Mouse (Mus musculus) stomach, postnatal 0 days (tissue): ENCODE results near the gene Slc24a3. TPM values are rescaled to one million over a fixed set of nuclear protein-coding genes. Genes with fewer than 3 reads are reported as not detected.

ENCODE experiments used
- ATAC-seq: fragments of 200-750 bp; cut with Nextera tagmentation; 2 replicates; pipeline ENCODE4 v1.8.0; 2017; ENCODE audit not compliant: low FRiP score, low TSS enrichment
- DNase-seq: peaks from one replicate; pipeline ENCODE4 v3.0.0-alpha.2; 2016; ENCODE audit warnings: low spot score
- H3K27ac ChIP-seq: fragments of 300-500 bp; sonication (generic); replicated peaks from 2 replicates; pipeline ENCODE4 v1.5.1; 2014; ENCODE audit warnings: mild to moderate bottlenecking, control low read depth
- H3K27me3 ChIP-seq: fragments of 300-500 bp; sonication (generic); 2 replicates; pipeline ENCODE4 v1.6.1; 2014; ENCODE audit warnings: low read length; ENCODE audit not compliant: control insufficient read depth, insufficient read depth
- H3K36me3 ChIP-seq: fragments of 300-500 bp; sonication (generic); 2 replicates; pipeline ENCODE4 v1.6.1; 2014; ENCODE audit warnings: low read length, mixed read lengths; ENCODE audit not compliant: control insufficient read depth, insufficient read depth
- H3K4me1 ChIP-seq: fragments of 300-500 bp; sonication (generic); replicated peaks from 2 replicates; pipeline ENCODE4 v1.6.1; 2014; ENCODE audit warnings: antibody characterized with exemption; ENCODE audit not compliant: control insufficient read depth, insufficient read depth
- H3K4me2 ChIP-seq: fragments of 300-500 bp; sonication (generic); replicated peaks from 2 replicates; pipeline ENCODE4 v1.6.1; 2014; ENCODE audit warnings: low read depth, mild to moderate bottlenecking, control low read depth, moderate library complexity
- H3K4me3 ChIP-seq: fragments of 300-500 bp; sonication (generic); 2 replicates; pipeline ENCODE4 v1.5.1; 2014; ENCODE audit warnings: low read depth, low read length, control low read depth
- H3K9ac ChIP-seq: fragments of 300-500 bp; sonication (generic); 2 replicates; pipeline ENCODE4 v1.6.1; 2014; ENCODE audit warnings: mild to moderate bottlenecking, low read length, control low read depth, mixed read lengths
- H3K9me3 ChIP-seq: fragments of 300-500 bp; sonication (generic); 2 replicates; pipeline ENCODE4 v1.6.1; 2016; ENCODE audit warnings: low read length; ENCODE audit not compliant: control insufficient read depth
- CTCF ChIP-seq: IDR thresholded peaks from 2 replicates; pipeline ENCODE4 v1.5.1; 2016; ENCODE audit warnings: antibody characterized with exemption, low read depth, mild to moderate bottlenecking, moderate library complexity
- EP300 ChIP-seq: optimal IDR thresholded peaks from 2 replicates; pipeline ENCODE3; 2016; ENCODE audit warnings: antibody characterized with exemption
- WGBS: fragments of 180-500 bp; shearing (Covaris S2); extraction: QIAGEN DNeasy Blood & Tissue Kit; methylation state at CpG from one replicate; pipeline ENCODE4 v1.1.7; 2014; 5-methylcytosine and 5-hydroxymethylcytosine counted together
- polyA plus RNA-seq: library from polyadenylated mRNA; unstranded; fragments of >200 nt; fragmentation: Nextera tagmentation; extraction: Ambion mirVana; gene quantifications from 2 replicates; pipeline ENCODE4 v1.2.1, GENCODE M21; 2015

Gene Slc24a3
- polyA plus RNA-seq, 1 experiment from 2014 or later = 5.7 TPM

DNA sequence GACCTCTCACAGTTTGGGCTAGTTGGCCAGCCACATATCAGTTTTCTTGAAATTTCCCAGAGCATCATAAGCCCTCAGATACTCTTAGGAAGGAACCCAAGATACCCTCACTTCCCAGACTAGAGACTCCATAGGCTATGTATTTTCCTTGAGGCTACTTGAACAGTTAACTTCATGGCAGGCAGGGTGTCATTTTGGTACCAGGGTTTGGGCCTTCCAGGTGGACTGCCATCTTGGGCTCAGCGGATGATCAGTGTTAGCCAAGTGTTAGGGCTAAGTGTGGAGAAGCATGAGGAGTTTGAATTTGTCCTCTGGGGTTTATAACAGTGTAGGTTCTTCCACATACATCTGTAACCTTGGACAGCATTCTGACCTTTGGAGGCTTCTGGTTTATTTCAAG lies 124.6 kb downstream of the Slc24a3 start:
- DNase-seq (no peak), ATAC-seq (no peak)
- H3K27ac ChIP-seq = no peak overlapping the region
- H3K36me3 ChIP-seq = no peaks in the 10 kb centered on the region
- H3K4me1 ChIP-seq = no peaks in the 10 kb centered on the region
- no peak overlapping the region for H3K4me2 ChIP-seq
- 100% methylated on average over 1 of the region's 1 CpGs for WGBS
- H3K4me3 ChIP-seq = no peak overlapping the region
- no peaks in the 10 kb centered on the region for H3K9me3 ChIP-seq
- TF ChIP-seq EP300 (no peak), CTCF (no peak)
- H3K9ac ChIP-seq = no peak overlapping the region
- no peaks in the 10 kb centered on the region for H3K27me3 ChIP-seq

- no peak for DNase-seq
- no peak for TF ChIP-seq EP300
- TF ChIP-seq CTCF = no peak
- 14% methylated on average over 1 of the region's 1 CpGs for WGBS
- no peak overlapping the region for H3K9ac ChIP-seq
- no peak overlapping the region for H3K4me2 ChIP-seq
- no peaks in the 10 kb centered on the region for H3K27me3 ChIP-seq
- no peaks in the 10 kb centered on the region for H3K4me1 ChIP-seq
- no peak overlapping the region for H3K27ac ChIP-seq
- no peaks in the 10 kb centered on the region for H3K36me3 ChIP-seq
- no peaks in the 10 kb centered on the region for H3K9me3 ChIP-seq
- no peak for ATAC-seq
- H3K4me3 ChIP-seq = no peak overlapping the region
Observed at GRCm38 (mm10) chr2:145292816-145293215, 125.3 kb downstream of the Slc24a3 start.

DNA sequence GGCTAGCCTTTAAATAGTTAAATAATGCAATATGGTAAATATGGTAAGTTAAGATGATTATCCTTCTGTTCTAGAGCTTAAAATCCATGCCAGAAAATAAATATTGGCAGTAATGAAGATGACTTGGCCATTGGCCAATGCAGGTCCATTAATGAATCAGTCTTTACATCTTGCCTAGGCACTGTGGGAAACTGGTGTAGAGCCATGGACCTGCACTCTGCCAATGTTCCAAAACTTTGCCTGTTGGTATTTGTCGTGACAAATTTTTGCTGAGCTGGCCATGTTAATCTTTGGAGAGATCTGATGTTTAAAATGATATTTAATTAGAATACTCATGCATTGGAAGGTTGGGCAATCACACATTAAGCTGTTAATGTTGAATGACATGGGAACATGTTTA lies 129.4 kb downstream of the Slc24a3 start:
- no peak overlapping the region for H3K9ac ChIP-seq
- WGBS = 69% methylated on average over 1 of the region's 1 CpGs
- no peak for ATAC-seq
- H3K9me3 ChIP-seq = no peaks in the 10 kb centered on the region
- DNase-seq = no peak
- no peaks in the 10 kb centered on the region for H3K36me3 ChIP-seq
- H3K27ac ChIP-seq = no peak overlapping the region
- TF ChIP-seq CTCF = no peak
- TF ChIP-seq EP300 = no peak
- H3K27me3 ChIP-seq = no peaks in the 10 kb centered on the region
- H3K4me2 ChIP-seq = no peak overlapping the region
- H3K4me3 ChIP-seq = no peak overlapping the region
- H3K4me1 ChIP-seq = no peaks in the 10 kb centered on the region

DNA sequence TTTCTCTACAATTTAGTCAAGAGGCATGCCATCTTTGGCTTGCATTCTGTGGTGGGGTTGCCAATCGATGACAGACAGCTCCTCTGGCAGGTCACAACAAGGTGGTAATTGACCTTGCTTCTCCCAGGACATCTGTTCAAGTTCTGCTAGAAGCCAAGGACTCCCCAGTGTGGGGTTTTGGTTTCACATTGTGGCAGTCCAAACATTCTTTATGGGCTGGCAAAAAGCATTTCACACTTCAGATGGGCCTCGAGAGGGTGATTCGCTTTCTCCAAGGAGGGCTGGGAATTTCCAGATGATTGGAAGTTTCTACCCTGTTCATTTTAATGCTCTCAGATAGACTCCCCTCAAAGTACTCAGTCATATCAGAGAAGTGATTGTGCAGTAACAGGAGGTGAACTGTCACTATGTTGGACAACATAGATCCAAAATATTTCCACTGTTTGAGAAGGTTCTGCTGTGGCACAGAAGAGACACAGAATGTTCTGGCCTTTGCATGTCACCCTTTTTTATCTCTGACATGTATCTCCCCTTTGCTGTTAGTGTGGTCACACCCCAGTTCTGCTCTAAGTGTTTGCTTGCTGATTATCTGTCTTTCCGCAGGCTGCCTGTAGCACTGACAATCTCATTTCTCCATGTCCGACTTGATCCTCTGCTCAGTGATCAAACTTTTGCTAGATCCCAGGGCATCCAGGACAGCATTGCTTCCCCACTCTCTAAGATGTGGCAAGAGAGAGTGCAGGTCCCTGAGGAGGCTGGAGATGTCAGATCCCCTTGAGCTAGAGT lies 132.6 kb downstream of the Slc24a3 start:
- H3K9me3 ChIP-seq = no peaks in the 10 kb centered on the region
- ATAC-seq (no peak), DNase-seq (no peak)
- no peak overlapping the region for H3K4me2 ChIP-seq
- H3K4me1 ChIP-seq = no peaks in the 10 kb centered on the region
- H3K4me3 ChIP-seq = no peak overlapping the region
- H3K27me3 ChIP-seq = no peaks in the 10 kb centered on the region
- no peak for TF ChIP-seq EP300
- TF ChIP-seq CTCF = no peak
- H3K27ac ChIP-seq = no peak overlapping the region
- 73% methylated on average over 5 of the region's 5 CpGs for WGBS
- H3K9ac ChIP-seq = no peak overlapping the region
- H3K36me3 ChIP-seq = no peaks in the 10 kb centered on the region

DNA sequence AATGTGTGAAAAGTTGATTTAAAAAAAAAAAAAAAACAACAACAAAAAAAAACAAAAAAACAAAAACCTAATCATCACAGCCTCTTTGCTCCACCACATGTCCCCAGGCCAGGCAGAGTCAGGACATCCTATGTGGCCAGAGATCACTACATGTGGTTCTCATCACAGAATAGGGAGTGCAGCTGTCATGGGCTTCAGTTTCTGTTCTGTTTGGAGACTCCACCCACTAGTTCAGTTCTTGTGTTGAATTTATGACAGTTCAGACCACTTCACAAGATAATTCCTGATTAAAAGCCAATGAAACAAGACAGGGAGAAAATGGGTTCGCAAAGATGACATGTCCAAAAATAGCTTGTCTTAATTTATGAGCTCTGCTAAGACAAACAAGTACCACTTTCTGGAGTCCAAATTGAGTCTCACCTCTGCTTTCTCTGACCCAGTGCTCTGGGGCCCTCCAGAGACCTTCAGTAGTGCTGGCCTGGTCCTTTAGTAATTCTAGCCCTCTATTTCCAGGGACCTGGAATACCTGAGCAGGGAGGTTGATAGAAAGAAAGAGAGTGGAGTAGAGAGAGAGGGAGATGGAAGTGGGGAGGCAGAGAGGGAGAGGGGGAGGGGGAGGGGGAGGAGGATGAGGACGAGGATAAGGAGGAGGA lies 139.8 kb downstream of the Slc24a3 start:
- DNase-seq (no peak), ATAC-seq (no peak)
- 63% methylated on average over 2 of the region's 2 CpGs for WGBS

GRCm38 (mm10) chr2:145318916-145319315 lies 151.4 kb downstream of the Slc24a3 start:
- Histone ChIP-seq H3K9ac (no peak overlapping the region), H3K27me3 (no peaks in the 10 kb centered on the region), H3K9me3 (no peaks in the 10 kb centered on the region), H3K4me1 (no peaks in the 10 kb centered on the region), H3K4me2 (no peak overlapping the region), H3K36me3 (no peaks in the 10 kb centered on the region), H3K27ac (no peak overlapping the region), H3K4me3 (no peak overlapping the region)
- ATAC-seq = no peak
- DNase-seq = no peak
- 25% methylated on average over 2 of the region's 2 CpGs for WGBS
- no peak for TF ChIP-seq CTCF
- TF ChIP-seq EP300 = no peak

More for the DNA sequence above, 139.8 kb downstream of the Slc24a3 start:
- TF ChIP-seq CTCF (no peak), EP300 (no peak)
- Histone ChIP-seq H3K9ac (no peak overlapping the region), H3K27ac (no peak overlapping the region), H3K4me3 (no peak overlapping the region), H3K36me3 (no peaks in the 10 kb centered on the region), H3K27me3 (no peaks in the 10 kb centered on the region), H3K9me3 (no peaks in the 10 kb centered on the region), H3K4me1 (no peaks in the 10 kb centered on the region), H3K4me2 (no peak overlapping the region)
